Mouse (Mus musculus) gastrocnemius, postnatal 14 days (tissue): ENCODE results near the gene Slc30a2. TPM values are rescaled to one million over a fixed set of nuclear protein-coding genes. Genes with fewer than 3 reads are reported as not detected.
"Not testable (repeated sequence)": the region's sequence is repeated elsewhere in the genome, so short reads cannot be mapped to it uniquely, and the experiment has no call there.

Experiments
- DNase-seq: peaks from one replicate; pipeline ENCODE4 v3.0.0; 2021; ENCODE audit warnings: mixed read lengths
- intact Hi-C: fragments of 180-260 bp; cut with DNase I; formaldehyde crosslinking; loops from one replicate; pipeline ENCODE4 v1.15.1; 2025; ENCODE audit warnings: low total_unique reads
- total RNA-seq, 2 experiments: library from RNA; stranded (reverse); gene quantifications; 2 replicates each; pipeline ENCODE4 v1.2.3; 2021

Gene Slc30a2
- total RNA-seq, 2 experiments from 2014 or later = 0.47 to 6.3 TPM

GRCm38 (mm10) chr4:134353527-134354409 is 10.8 kb downstream of the Slc30a2 start:
- DNase-seq = no peak
- intact Hi-C loops = no loop called here

- intact Hi-C loops = no loop called here
- peak; percentile 82 for DNase-seq
Observed at GRCm38 (mm10) chr4:134355841-134356452, 13.0 kb downstream of the Slc30a2 start.

GRCm38 (mm10) chr4:134356591-134357460 is 13.8 kb downstream of the Slc30a2 start:
- DNase-seq = peak; percentile 68
- intact Hi-C loops = no loop called here

DNA sequence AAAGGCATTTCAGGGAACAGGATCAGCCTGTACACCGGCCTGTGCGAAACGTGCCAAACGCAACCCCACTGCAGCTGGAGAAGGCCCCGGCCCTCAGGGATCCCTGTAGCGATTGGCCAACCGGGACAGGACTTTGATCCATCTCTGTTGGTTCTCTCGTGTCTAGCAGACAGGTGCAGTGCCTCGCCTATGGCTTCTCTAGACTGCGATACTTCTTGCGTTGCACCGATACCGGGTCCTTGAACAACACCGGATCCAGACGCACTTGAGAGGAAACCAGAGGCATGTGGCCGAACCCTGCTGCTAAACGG is 14.4 kb downstream of the Slc30a2 start:
- no peak for DNase-seq
- intact Hi-C loops = no loop called here

DNA sequence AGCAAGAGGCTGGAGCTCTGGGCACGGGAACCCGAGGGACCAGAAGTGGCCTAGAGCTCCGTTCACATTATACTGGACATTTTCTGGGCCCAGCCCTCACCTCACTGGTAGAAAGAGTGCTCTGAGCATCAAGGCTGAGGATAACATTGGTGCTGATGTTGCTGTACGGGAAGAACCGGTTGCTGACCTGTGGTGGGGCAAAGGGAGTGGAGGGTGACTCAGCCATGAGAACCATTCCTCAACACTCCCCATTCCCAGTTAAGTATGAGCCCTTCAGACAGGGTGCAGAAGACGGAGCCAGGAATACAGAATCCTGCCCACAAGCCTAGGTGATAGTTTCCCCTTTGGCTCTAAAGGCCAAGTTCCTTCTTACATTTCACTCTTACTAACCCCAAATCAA is 16.7 kb downstream of the Slc30a2 start:
- DNase-seq = no peak
- intact Hi-C loops = no loop called here

GRCm38 (mm10) chr4:134361215-134361614 is 18.2 kb downstream of the Slc30a2 start:
- no peak for DNase-seq
- intact Hi-C loops = no loop called here

DNA sequence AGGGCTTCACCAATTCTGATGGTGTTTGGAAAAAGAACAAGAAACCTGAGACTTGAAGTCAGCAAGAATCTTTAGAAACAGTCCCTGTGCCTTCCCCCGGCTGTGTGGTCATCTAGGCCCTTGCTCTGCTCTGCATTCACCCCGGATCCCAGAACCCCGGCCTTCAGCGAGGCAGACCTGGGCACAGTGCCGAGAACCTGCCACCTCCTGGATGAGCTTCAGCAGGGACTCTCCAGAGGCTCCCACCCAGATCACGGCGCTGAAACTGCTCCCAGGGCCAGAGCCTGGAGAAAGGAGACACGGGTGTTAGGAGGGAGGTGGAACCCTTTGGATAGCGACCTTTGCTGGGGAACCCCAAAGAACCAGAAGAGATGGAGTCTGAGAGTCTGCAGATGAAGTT is 19.1 kb downstream of the Slc30a2 start:
- DNase-seq = no peak
- intact Hi-C loops = no loop called here

DNA sequence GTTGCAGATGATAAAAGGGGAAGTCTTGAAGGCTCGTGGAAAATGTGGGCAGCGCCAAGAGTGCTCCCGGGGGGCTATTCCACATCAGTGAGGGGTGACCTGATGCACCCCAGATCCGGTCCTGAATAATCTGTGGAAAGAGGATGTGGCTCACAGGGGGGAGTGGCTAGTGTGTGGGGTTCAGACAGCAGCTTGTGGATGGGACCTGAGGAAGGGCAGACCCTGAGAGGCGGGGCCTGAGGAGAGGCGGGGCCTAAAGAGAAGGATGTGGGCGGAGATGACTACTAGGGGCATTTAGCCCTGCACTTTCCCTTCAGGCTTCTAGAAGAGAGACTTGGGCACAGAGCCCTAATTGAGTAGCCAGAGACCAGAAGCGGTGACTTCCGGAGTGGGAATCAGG is 19.6 kb downstream of the Slc30a2 start:
- no peak for DNase-seq
- intact Hi-C loops = no loop called here

DNA sequence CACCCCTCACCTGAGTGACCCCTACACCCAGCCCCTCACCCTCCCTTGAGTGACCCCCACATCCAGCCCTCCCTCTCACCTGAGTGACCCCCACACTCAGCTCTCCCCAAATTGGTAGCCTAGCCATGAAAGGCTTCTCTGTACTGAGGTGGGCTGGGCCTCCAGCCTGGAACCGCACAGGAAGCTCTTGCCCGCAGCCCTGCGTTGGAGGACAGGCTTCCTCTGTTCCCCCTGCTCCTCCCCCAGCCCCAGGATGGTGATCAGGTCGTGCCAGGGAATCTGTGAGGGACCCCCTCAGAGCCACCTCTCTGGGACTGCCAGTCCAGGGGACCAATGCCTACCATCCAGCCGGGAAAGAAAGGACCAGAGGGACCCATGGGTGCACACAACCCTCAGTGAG is 22.3 kb downstream of the Slc30a2 start:
- intact Hi-C loops = no loop called here
- no peak for DNase-seq

DNA sequence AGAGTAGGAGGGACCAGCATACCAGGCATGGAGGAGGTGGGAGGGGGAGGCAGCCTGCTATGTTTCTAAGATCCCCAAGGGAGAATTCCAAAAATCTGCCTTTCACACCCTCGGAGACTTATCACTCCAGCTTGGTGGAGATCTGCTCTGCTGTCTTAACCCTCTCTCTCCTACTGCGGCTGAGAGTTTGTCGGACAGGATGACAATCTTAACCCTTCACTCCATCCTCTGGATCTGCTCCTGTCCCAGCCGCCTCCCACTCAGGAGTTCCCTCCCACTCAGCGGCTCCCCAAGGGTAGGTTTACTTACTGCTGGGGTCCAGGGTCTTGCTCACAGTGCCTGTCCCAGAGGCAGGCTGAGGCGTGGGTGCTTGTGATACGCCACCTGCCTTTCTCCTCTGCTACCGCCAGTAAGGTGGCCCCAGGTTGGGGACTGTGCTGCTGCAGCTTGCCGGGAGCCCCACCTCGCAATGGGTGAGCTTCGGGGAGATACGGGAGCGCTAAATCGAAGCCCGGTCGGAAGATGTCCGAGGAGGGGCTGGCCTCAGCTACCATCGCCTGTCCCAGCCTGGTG is 27.8 kb downstream of the Slc30a2 start:
- no peak for DNase-seq
- intact Hi-C loops = loop anchor here (10.0 kb wide), 1 partner anchor 116 kb away; the partner anchor contains the start of gene Grrp1

DNA sequence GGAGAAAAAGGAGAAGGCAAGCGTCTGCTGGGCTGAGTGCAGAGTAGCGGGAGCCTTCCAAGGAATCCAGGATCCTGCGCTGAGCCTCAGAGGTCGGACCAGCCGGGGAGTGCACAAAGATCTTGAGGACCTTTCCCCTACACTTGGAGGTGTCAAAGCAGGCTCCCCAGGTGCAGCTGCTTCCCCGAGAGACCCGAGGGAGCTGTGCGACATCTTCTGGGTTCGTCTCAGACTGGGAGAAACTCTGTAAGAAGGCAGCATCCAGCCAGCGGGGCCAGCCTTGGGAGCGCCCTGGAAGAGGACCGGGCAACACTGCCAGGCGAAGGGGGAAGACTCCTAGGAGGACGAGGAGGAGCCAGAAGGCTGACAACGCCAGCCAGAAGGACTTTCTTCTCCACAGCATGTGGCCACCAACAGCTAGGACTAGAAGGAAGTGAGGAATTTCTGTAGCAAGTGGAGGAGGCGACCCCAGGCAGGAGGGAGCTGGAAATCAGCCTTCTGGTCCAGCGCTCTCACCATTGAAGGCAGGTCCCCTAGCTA is 28.4 kb downstream of the Slc30a2 start:
- DNase-seq = peak; percentile 38
- intact Hi-C loops = loop anchor here (10.0 kb wide), 1 partner anchor 117 kb away; the partner anchor contains the start of gene Grrp1

DNA sequence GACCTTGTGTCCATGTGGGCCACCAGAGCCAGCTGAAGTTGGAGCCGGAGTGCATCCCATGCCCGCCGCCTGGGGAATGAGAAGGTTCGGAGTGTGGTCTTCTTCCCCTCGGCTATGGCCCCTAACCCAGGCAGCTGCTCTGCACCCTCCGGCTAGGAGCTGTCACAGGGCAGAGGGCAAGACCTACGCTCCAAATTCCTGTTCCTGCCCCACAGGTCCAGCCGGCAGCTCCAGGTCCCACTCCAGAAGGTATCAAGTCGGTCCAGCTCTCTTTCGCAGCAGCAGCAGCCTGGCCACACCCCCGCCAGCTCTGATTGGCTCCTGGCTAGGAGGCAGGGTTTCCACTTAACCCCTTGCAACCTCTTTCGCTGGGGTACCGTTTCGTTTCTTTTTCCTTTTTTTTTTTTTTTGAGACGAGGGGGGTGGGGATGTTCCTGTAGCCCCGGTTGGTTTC is 29.3 kb downstream of the Slc30a2 start:
- intact Hi-C loops = loop anchor here (10.0 kb wide), 1 partner anchor 118 kb away; the partner anchor contains the start of gene Grrp1
- peak; percentile 84 for DNase-seq

- intact Hi-C loops = loop anchor here (10.0 kb wide), 1 partner anchor 118 kb away; the partner anchor contains the start of gene Grrp1
- DNase-seq = no peak
Observed at GRCm38 (mm10) chr4:134373295-134373694, 30.3 kb downstream of the Slc30a2 start.

- intact Hi-C loops = loop anchor here (10.0 kb wide), 1 partner anchor 120 kb away; the partner anchor contains the start of gene Grrp1
- no peak for DNase-seq
Observed at GRCm38 (mm10) chr4:134374306-134374705, 31.3 kb downstream of the Slc30a2 start.

DNA sequence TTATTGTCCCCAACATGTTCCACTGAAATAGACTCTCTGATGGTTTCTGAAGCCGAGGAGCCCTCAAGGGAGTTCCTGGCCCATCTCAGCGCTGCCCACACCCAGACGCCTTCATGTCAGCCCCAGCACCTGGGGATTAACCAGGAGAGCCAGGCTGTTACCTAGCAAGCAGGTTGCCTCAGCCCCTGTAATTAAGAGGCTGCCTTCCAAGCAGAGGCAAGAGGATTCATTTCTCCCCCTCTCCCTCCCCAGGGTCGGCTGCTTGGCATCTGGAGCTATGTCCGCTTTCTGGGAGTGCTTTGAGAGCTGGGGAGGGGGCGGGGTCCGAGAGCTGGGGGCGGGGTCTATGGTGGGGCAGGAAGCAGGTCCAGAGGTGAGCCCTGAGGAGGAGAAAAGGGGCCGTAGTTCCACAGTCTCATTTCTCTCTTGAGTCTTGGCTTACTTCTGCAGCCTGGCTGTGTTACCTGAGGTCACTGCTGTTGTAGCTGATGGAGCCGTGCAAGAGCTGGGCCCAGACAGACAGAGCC is 35.2 kb downstream of the Slc30a2 start:
- no peak for DNase-seq
- intact Hi-C loops = loop anchor here (10.0 kb wide), 1 partner anchor 123 kb away; the partner anchor contains the start of gene Grrp1

DNA sequence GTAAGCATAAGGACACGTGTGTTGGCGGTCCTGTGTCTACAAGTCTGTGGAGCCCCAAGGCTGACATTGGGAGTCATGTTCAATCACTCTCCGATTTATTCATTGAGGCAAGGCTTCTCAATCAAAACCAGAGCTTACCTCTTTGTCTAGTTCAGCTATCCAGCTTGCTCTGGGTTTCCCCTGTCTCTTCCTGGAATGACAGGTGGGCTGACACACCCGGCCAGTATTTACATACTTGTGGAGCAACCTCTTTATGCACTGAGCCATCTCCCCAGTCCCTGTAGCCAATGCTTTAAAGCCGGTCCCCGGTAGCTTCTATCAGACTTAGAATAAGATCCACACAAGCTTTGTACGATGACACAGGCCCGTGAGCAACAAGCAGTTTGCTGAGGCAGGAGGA is 36.5 kb downstream of the Slc30a2 start:
- intact Hi-C loops = loop anchor here (10.0 kb wide), 1 partner anchor 125 kb away; the partner anchor contains the start of gene Grrp1
- DNase-seq = no peak

DNA sequence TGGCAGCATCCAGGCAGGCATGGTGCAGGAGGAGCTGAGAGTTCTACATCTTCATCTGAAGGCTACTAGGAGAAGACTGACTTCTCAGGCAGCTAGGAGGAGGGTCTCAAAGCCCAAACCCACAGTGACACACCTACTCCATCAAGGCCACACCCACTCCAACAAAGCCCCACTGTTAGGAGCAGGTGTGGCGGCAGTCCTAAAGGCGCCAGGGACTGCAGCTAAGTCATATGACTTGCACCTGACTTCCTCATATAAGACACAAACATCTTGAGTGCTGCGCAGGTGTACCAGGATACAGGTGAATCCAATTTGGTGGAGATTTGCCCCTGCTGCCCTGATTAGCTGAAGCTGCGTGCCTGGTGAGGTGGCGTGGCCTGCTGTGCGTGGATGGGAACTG is 40.8 kb downstream of the Slc30a2 start, which contains the start of gene Extl1:
Gene Extl1 (minus strand): TSS at position 101 of the 400 bp plus-strand sequence.
- DNase-seq, intact Hi-C loops: not testable (repeated sequence)

DNA sequence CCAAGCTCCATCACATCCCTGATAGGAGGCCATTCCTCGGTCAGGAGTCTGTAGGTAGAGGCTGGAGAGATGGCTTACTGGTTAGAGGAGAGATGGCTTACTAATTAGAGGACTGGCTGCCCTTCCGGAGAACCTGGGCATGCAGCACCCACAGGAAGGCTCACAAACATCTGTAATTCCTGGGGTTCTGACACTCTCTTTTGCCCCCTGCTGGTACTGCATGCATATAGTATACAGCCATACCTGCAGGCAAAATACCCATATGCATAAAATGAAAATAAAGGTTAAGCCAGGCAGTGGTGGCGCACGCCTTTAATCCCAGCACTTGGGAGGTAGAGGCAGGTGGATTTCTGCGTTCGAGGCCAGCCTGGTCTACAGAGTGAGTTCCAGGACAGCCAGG is 44.3 kb downstream of the Slc30a2 start:
- DNase-seq = no peak
- intact Hi-C loops = no loop called here

DNA sequence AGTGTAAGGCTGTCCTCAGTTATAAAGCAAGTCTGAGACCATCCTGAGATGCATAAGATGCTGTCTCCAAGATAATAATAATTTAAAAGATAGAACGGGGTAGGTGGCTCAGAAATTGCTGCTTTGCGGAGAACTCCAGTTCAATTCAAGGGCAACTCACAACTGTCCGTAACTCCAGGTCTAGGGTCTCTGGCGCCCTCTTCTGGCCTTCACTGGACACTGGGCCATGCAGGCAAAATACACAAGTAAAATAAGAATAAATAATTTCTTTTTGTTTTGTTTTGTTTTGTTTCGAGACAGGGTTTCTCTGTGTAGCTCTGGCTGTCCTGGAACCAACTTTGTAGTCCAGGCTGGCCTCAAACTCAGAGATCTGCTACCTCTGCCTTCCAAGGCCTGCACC is 45.4 kb downstream of the Slc30a2 start:
- intact Hi-C loops = no loop called here
- peak; percentile 60 for DNase-seq
